Mouse (Mus musculus): ENCODE measurements at regions not wholly inside any gene's neighbourhood (a gene's known extent, or its start where the extent isn't known, plus 50 kb on each side); places are given as distances from the start of the nearest gene placed in this dataset.

- Histone ChIP-seq H3K27ac (ENCODE audit: low read depth, low read length) (no peak overlapping the region), H3K4me3 (ENCODE audit: low read depth, low read length) (no peak overlapping the region), H3K9ac (replicated peaks; ENCODE audit: low read depth, low read length) (no peak overlapping the region), H3K4me1 (ENCODE audit: control insufficient read depth, insufficient read depth, low read length) (no peaks in the 10 kb centered on the region), H3K9me3 (ENCODE audit: control insufficient read depth, low read length) (no peaks in the 10 kb centered on the region), H3K36me3 (ENCODE audit: control insufficient read depth, insufficient read depth, low read length) (no peaks in the 10 kb centered on the region), H3K4me2 (ENCODE audit: low read depth, low read length) (no peak overlapping the region), H3K27me3 (ENCODE audit: control insufficient read depth, insufficient read depth, low read length) (no peaks in the 10 kb centered on the region)
- ATAC-seq (ENCODE audit: low read depth), result no peak
- WGBS, result 89% methylated on average over 1 of the region's 1 CpGs
Observed at GRCm38 (mm10) chr3:21292774-21293173, 783.7 kb upstream of the Tbl1xr1 start.

GRCm38 (mm10) chr3:21293308-21293707, 783.1 kb upstream of the Tbl1xr1 start:
- no peak overlapping the region for H3K4me3 ChIP-seq (ENCODE audit: low read depth, low read length)
- no peak overlapping the region for H3K27ac ChIP-seq (ENCODE audit: low read depth, low read length)
- no peaks in the 10 kb centered on the region for H3K4me1 ChIP-seq (ENCODE audit: control insufficient read depth, insufficient read depth, low read length)
- no peaks in the 10 kb centered on the region for H3K27me3 ChIP-seq (ENCODE audit: control insufficient read depth, insufficient read depth, low read length)
- 81% methylated on average over 2 of the region's 2 CpGs for WGBS
- no peak for ATAC-seq (ENCODE audit: low read depth)
- H3K36me3 ChIP-seq (ENCODE audit: control insufficient read depth, insufficient read depth, low read length), result no peaks in the 10 kb centered on the region
- H3K9ac ChIP-seq (replicated peaks; ENCODE audit: low read depth, low read length), result no peak overlapping the region
- H3K4me2 ChIP-seq (ENCODE audit: low read depth, low read length), result no peak overlapping the region
- no peaks in the 10 kb centered on the region for H3K9me3 ChIP-seq (ENCODE audit: control insufficient read depth, low read length)

GRCm38 (mm10) chr3:21294776-21295175, 781.7 kb upstream of the Tbl1xr1 start:
- Histone ChIP-seq H3K4me3 (ENCODE audit: low read depth, low read length) (no peak overlapping the region), H3K9me3 (ENCODE audit: control insufficient read depth, low read length) (no peaks in the 10 kb centered on the region), H3K4me2 (ENCODE audit: low read depth, low read length) (no peak overlapping the region), H3K9ac (replicated peaks; ENCODE audit: low read depth, low read length) (no peak overlapping the region), H3K36me3 (ENCODE audit: control insufficient read depth, insufficient read depth, low read length) (no peaks in the 10 kb centered on the region), H3K4me1 (ENCODE audit: control insufficient read depth, insufficient read depth, low read length) (no peaks in the 10 kb centered on the region), H3K27me3 (ENCODE audit: control insufficient read depth, insufficient read depth, low read length) (no peaks in the 10 kb centered on the region), H3K27ac (ENCODE audit: low read depth, low read length) (no peak overlapping the region)
- WGBS, result 95% methylated on average over 3 of the region's 3 CpGs
- no peak for ATAC-seq (ENCODE audit: low read depth)

- no peak overlapping the region for H3K27ac ChIP-seq (ENCODE audit: low read depth, low read length)
- H3K9ac ChIP-seq (replicated peaks; ENCODE audit: low read depth, low read length), result no peak overlapping the region
- H3K4me2 ChIP-seq (ENCODE audit: low read depth, low read length), result no peak overlapping the region
- no peaks in the 10 kb centered on the region for H3K4me1 ChIP-seq (ENCODE audit: control insufficient read depth, insufficient read depth, low read length)
- no peaks in the 10 kb centered on the region for H3K36me3 ChIP-seq (ENCODE audit: control insufficient read depth, insufficient read depth, low read length)
- H3K9me3 ChIP-seq (ENCODE audit: control insufficient read depth, low read length), result no peaks in the 10 kb centered on the region
- no peak for ATAC-seq (ENCODE audit: low read depth)
- WGBS, result 30% methylated on average over 1 of the region's 1 CpGs
- H3K27me3 ChIP-seq (ENCODE audit: control insufficient read depth, insufficient read depth, low read length), result no peaks in the 10 kb centered on the region
- no peak overlapping the region for H3K4me3 ChIP-seq (ENCODE audit: low read depth, low read length)
Observed at GRCm38 (mm10) chr3:21296581-21297110, 779.8 kb upstream of the Tbl1xr1 start.

- Histone ChIP-seq H3K27me3 (ENCODE audit: control insufficient read depth, insufficient read depth, low read length) (no peaks in the 10 kb centered on the region), H3K4me1 (ENCODE audit: control insufficient read depth, insufficient read depth, low read length) (no peaks in the 10 kb centered on the region), H3K4me2 (ENCODE audit: low read depth, low read length) (no peak overlapping the region), H3K9me3 (ENCODE audit: control insufficient read depth, low read length) (no peaks in the 10 kb centered on the region), H3K27ac (ENCODE audit: low read depth, low read length) (no peak overlapping the region), H3K4me3 (ENCODE audit: low read depth, low read length) (no peak overlapping the region), H3K36me3 (ENCODE audit: control insufficient read depth, insufficient read depth, low read length) (no peaks in the 10 kb centered on the region), H3K9ac (replicated peaks; ENCODE audit: low read depth, low read length) (no peak overlapping the region)
- no peak for ATAC-seq (ENCODE audit: low read depth)
- 49% methylated on average over 4 of the region's 4 CpGs for WGBS
Observed at GRCm38 (mm10) chr3:21325329-21325896, 751.0 kb upstream of the Tbl1xr1 start.

GRCm38 (mm10) chr3:21341916-21342315, 734.5 kb upstream of the Tbl1xr1 start:
- Histone ChIP-seq H3K27ac (ENCODE audit: low read depth, low read length) (no peak overlapping the region), H3K9ac (replicated peaks; ENCODE audit: low read depth, low read length) (no peak overlapping the region), H3K9me3 (ENCODE audit: control insufficient read depth, low read length) (no peaks in the 10 kb centered on the region), H3K4me3 (ENCODE audit: low read depth, low read length) (no peak overlapping the region), H3K4me2 (ENCODE audit: low read depth, low read length) (no peak overlapping the region), H3K36me3 (ENCODE audit: control insufficient read depth, insufficient read depth, low read length) (no peaks in the 10 kb centered on the region), H3K27me3 (ENCODE audit: control insufficient read depth, insufficient read depth, low read length) (no peaks in the 10 kb centered on the region), H3K4me1 (ENCODE audit: control insufficient read depth, insufficient read depth, low read length) (no peaks in the 10 kb centered on the region)
- no peak for ATAC-seq (ENCODE audit: low read depth)

GRCm38 (mm10) chr3:21343095-21343494, 733.4 kb upstream of the Tbl1xr1 start:
- Histone ChIP-seq H3K36me3 (ENCODE audit: control insufficient read depth, insufficient read depth, low read length) (no peaks in the 10 kb centered on the region), H3K4me2 (ENCODE audit: low read depth, low read length) (no peak overlapping the region), H3K27ac (ENCODE audit: low read depth, low read length) (no peak overlapping the region), H3K4me1 (ENCODE audit: control insufficient read depth, insufficient read depth, low read length) (no peaks in the 10 kb centered on the region), H3K9me3 (ENCODE audit: control insufficient read depth, low read length) (no peaks in the 10 kb centered on the region), H3K27me3 (ENCODE audit: control insufficient read depth, insufficient read depth, low read length) (no peaks in the 10 kb centered on the region), H3K9ac (replicated peaks; ENCODE audit: low read depth, low read length) (no peak overlapping the region), H3K4me3 (ENCODE audit: low read depth, low read length) (no peak overlapping the region)
- no peak for ATAC-seq (ENCODE audit: low read depth)
- 98% methylated on average over 1 of the region's 1 CpGs for WGBS

GRCm38 (mm10) chr3:21349421-21349820, 727.0 kb upstream of the Tbl1xr1 start:
- H3K4me1 ChIP-seq (ENCODE audit: control insufficient read depth, insufficient read depth, low read length), result no peaks in the 10 kb centered on the region
- ATAC-seq (ENCODE audit: low read depth), result no peak
- H3K4me2 ChIP-seq (ENCODE audit: low read depth, low read length), result no peak overlapping the region
- H3K27ac ChIP-seq (ENCODE audit: low read depth, low read length), result no peak overlapping the region
- H3K9ac ChIP-seq (replicated peaks; ENCODE audit: low read depth, low read length), result no peak overlapping the region
- no peaks in the 10 kb centered on the region for H3K9me3 ChIP-seq (ENCODE audit: control insufficient read depth, low read length)
- WGBS, result 80% methylated on average over 3 of the region's 3 CpGs
- H3K36me3 ChIP-seq (ENCODE audit: control insufficient read depth, insufficient read depth, low read length), result no peaks in the 10 kb centered on the region
- H3K4me3 ChIP-seq (ENCODE audit: low read depth, low read length), result no peak overlapping the region
- H3K27me3 ChIP-seq (ENCODE audit: control insufficient read depth, insufficient read depth, low read length), result no peaks in the 10 kb centered on the region

- no peak overlapping the region for H3K4me3 ChIP-seq (ENCODE audit: low read depth, low read length)
- H3K4me2 ChIP-seq (ENCODE audit: low read depth, low read length), result no peak overlapping the region
- no peak overlapping the region for H3K27ac ChIP-seq (ENCODE audit: low read depth, low read length)
- no peaks in the 10 kb centered on the region for H3K36me3 ChIP-seq (ENCODE audit: control insufficient read depth, insufficient read depth, low read length)
- H3K9me3 ChIP-seq (ENCODE audit: control insufficient read depth, low read length), result no peaks in the 10 kb centered on the region
- no peak overlapping the region for H3K9ac ChIP-seq (replicated peaks; ENCODE audit: low read depth, low read length)
- H3K4me1 ChIP-seq (ENCODE audit: control insufficient read depth, insufficient read depth, low read length), result 0 out of 2 replicates have a peak, but pooled peaks cover 3% of the 10 kb centered on the region
- WGBS, result 74% methylated on average over 3 of the region's 3 CpGs
- 0 out of 2 replicates have a peak, but pooled peaks have one; percentile 30 for ATAC-seq (ENCODE audit: low read depth)
- H3K27me3 ChIP-seq (ENCODE audit: control insufficient read depth, insufficient read depth, low read length), result no peaks in the 10 kb centered on the region
Observed at GRCm38 (mm10) chr3:21356150-21356549, 720.3 kb upstream of the Tbl1xr1 start.

Data from neural tube, embryonic 14.5 days (tissue).